In the genomic region with DNA sequence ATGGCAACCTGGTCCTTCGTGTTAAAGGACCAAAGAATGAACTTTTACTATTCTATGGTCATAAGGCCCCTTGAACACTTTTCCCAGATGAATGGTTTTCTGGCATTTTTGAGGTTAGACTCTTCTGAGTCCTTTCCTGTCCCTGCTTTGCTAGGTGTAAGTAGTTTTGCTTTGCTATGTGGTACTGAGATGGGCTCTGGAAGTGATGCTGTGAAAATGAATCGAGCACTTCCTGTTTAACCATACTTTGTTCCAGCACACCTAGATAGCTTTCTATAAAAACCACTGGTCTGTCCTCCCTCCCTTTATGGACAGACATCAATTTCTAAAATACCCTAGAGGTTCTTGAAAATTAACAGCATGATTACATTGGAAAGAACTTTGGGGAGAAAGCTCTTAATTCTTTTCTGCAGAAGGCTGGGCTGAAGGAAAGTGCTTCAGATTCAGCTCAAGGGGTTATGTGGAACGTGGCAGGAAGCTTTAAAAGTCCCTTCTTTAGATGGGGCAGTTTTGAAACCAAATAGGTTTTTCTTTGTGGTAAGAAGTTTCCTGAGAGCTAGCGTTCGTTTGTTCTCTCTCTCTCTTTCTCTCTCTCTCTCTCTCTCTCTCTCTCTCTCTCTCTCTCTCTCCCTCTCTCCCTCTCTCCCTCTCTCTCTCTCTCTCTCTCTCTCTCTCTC, we compare ENCODE assay signal across 25 mouse cellular contexts. TPM values are rescaled to one million over a fixed set of nuclear protein-coding genes. Genes with fewer than 3 reads are reported as not detected.
"Had no signal": no experiment of that assay in that cellular context is flagged by ENCODE, and none has a peak within 500 bp of the region (broad histone marks: within the 10 kb centered on the region; RNA-seq: fewer than 3 reads in every experiment).

No protein-coding gene starts in this region.

- DNase-seq: lung, adult 2 months; lung, postnatal 14 days; lung, postnatal 36 days; right cerebral cortex, postnatal 14 days; thymus, adult 2 months; thymus, postnatal 25 days; thymus, postnatal 4 days had no signal

- H3K27me3 ChIP-seq: lung, embryonic 15.5 days; neural tube, embryonic 12.5 days; stomach, embryonic 15.5 days had no signal

- H3K36me3 ChIP-seq: midbrain, embryonic 15.5 days; stomach, embryonic 15.5 days had no signal

- H3K4me3 ChIP-seq: lung, embryonic 15.5 days; megakaryocyte, embryonic 14.5 days; midbrain, embryonic 13.5 days; midbrain, embryonic 15.5 days; neural tube, embryonic 12.5 days; stomach, embryonic 15.5 days had no signal

- H3K9ac ChIP-seq: lung, embryonic 15.5 days; midbrain, embryonic 13.5 days; midbrain, embryonic 15.5 days; neural tube, embryonic 12.5 days; stomach, embryonic 15.5 days had no signal

- H3K9me3 ChIP-seq: lung, embryonic 15.5 days; megakaryocyte, embryonic 14.5 days; midbrain, embryonic 13.5 days; midbrain, embryonic 15.5 days; neural tube, embryonic 12.5 days; stomach, embryonic 15.5 days had no signal

- ATAC-seq: lung, postnatal 0 days; midbrain, embryonic 13.5 days; midbrain, embryonic 15.5 days had no signal

- H3K4me2 ChIP-seq: lung, embryonic 15.5 days; midbrain, embryonic 11.5 days; midbrain, embryonic 13.5 days; midbrain, embryonic 15.5 days; neural tube, embryonic 12.5 days; stomach, embryonic 15.5 days had no signal

- H3K27ac ChIP-seq: lung, embryonic 15.5 days; macrophage; midbrain, embryonic 13.5 days; midbrain, embryonic 15.5 days; neural tube, embryonic 12.5 days; stomach, embryonic 15.5 days; stomach, postnatal 0 days had no signal

- H3K4me1 ChIP-seq: lung, embryonic 15.5 days; megakaryocyte, embryonic 14.5 days; midbrain, embryonic 13.5 days; midbrain, embryonic 15.5 days; neural tube, embryonic 12.5 days; stomach, embryonic 15.5 days had no signal

RNA-seq across cellular contexts. Expression of a gene that starts 20.3 kb away (rescaled TPM):
- total RNA-seq: megakaryocyte progenitor cell, adult 5-6 weeks; midbrain, postnatal 0 days; monocyte, adult 5-6 weeks; neutrophil, adult 5-6 weeks had no signal
- polyA plus RNA-seq: lung, adult 2 months; lung, embryonic 15.5 days; lung, postnatal 0 days; macrophage; midbrain, embryonic 11.5 days; midbrain, embryonic 13.5 days; midbrain, postnatal 0 days; neural tube, embryonic 12.5 days; neural tube, embryonic 14.5 days; spleen, adult 2 months; stomach, embryonic 15.5 days; testis, adult 2 months; thymus, adult 2 months; urinary bladder, adult 2 months had no signal
